Mouse (Mus musculus) hindbrain, embryonic 13.5 days (tissue): Measurements from ENCODE around the gene Frmpd4. TPM values are rescaled to one million over a fixed set of nuclear protein-coding genes. Genes with fewer than 3 reads are reported as not detected.

Experiments used
- ATAC-seq: fragments of 200-750 bp; cut with Nextera tagmentation; 2 replicates; pipeline ENCODE4 v1.8.0; 2017; ENCODE audit warnings: moderate TSS enrichment; ENCODE audit not compliant: low FRiP score
- H3K27ac ChIP-seq: fragments of 300-500 bp; sonication (generic); 2 replicates; pipeline ENCODE4 v1.5.1; 2015; ENCODE audit warnings: inconsistent platforms, mild to moderate bottlenecking, moderate library complexity
- H3K27me3 ChIP-seq: fragments of 300-500 bp; sonication (generic); 2 replicates; pipeline ENCODE4 v1.6.1; 2015; ENCODE audit warnings: mild to moderate bottlenecking, inconsistent platforms
- H3K36me3 ChIP-seq: fragments of 300-500 bp; sonication (generic); 2 replicates; pipeline ENCODE4 v1.6.1; 2015; ENCODE audit warnings: mild to moderate bottlenecking, inconsistent platforms
- H3K4me1 ChIP-seq: fragments of 300-500 bp; sonication (generic); replicated peaks from 2 replicates; pipeline ENCODE4 v1.6.1; 2015; ENCODE audit warnings: inconsistent platforms
- H3K4me2 ChIP-seq: fragments of 300-500 bp; sonication (generic); 2 replicates; pipeline ENCODE4 v1.6.1; 2015; ENCODE audit warnings: inconsistent platforms, mild to moderate bottlenecking, moderate library complexity
- H3K4me3 ChIP-seq: fragments of 300-500 bp; sonication (generic); 2 replicates; pipeline ENCODE4 v1.5.1; 2015; ENCODE audit warnings: mild to moderate bottlenecking, inconsistent platforms
- H3K9ac ChIP-seq: fragments of 300-500 bp; sonication (generic); 2 replicates; pipeline ENCODE4 v1.6.1; 2015; ENCODE audit warnings: mild to moderate bottlenecking, inconsistent platforms
- H3K9me3 ChIP-seq: fragments of 300-500 bp; sonication (generic); 2 replicates; pipeline ENCODE4 v1.6.1; 2016; ENCODE audit warnings: inconsistent platforms
- WGBS: fragments of 180-500 bp; shearing (Covaris S2); methylation state at CpG from one replicate; pipeline ENCODE4 v1.1.7; 2015; 5-methylcytosine and 5-hydroxymethylcytosine counted together
- polyA plus RNA-seq: library from polyadenylated mRNA; unstranded; fragments of >200 nt; fragmentation: Nextera tagmentation; extraction: Ambion mirVana; gene quantifications from 2 replicates; pipeline ENCODE4 v1.2.1, GENCODE M21; 2015

Frmpd4 gene
- 0.72 and 0.74 TPM in 2 replicates for polyA plus RNA-seq

DNA sequence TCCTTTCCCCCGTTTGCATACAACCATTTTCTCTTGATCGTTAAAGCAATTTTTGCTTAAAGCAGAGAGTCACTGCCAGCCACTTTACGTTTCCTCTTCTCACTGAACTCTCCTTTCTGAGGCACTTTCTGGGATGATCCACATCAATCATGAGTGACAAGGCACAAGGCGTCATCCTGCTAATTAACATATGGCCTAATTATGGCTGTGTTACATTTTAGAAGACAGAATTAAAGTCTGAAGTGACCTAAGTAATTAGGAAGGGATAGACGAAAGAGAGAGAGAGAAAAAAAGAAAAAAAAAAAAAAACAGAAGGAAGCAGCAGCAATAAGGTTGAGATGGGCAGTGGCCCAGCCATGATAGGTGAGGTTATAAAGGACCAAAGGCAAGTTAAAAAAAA, at the start of gene Frmpd4:
Gene Frmpd4 (minus strand): TSS at position 101 of the 400 bp plus-strand sequence.
- Histone ChIP-seq H3K4me2 (no peak within 1 kb of the TSS), H3K9me3 (no peaks in the 10 kb centered on the region), H3K4me1 (no peaks in the 10 kb centered on the region), H3K27me3 (peaks cover 19% of the 10 kb centered on the region; the same call in 1 of the 2 replicates), H3K4me3 (no peak within 1 kb of the TSS), H3K9ac (no peak within 1 kb of the TSS), H3K27ac (no peak within 1 kb of the TSS), H3K36me3 (no peaks in the 10 kb centered on the region)
- whole genome bisulfite sequencing, result 82% methylated on average over 5 of the region's 5 CpGs
- no peak for ATAC-seq

DNA sequence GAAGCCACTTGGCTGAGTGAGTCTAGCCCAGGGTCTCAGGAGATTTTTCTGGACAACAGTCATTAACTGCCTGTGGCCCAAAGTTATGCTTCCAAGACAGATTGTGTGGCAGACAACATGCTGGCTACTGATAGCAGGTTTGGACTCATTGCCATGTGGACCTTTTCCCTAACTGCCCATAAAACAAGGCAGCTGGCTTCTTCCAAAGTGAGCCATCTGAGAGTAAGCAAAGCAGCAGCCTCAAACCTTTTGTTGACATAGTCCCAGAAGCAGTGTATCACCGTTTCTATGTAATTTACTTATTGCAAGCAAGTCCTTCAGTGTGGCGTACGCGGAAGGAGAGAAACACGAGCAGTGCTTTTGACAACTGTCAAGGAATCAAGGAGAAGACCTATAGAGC, 18.2 kb upstream of the Frmpd4 start:
- 69% methylated on average over 5 of the region's 5 CpGs for whole genome bisulfite sequencing
- H3K4me3 ChIP-seq, result no peak overlapping the region
- ATAC-seq, result no peak
- no peaks in the 10 kb centered on the region for H3K4me1 ChIP-seq
- H3K27me3 ChIP-seq, result peaks cover 23% of the 10 kb centered on the region; the same call in 1 of the 2 replicates
- H3K9ac ChIP-seq, result no peak overlapping the region
- no peak overlapping the region for H3K4me2 ChIP-seq
- no peaks in the 10 kb centered on the region for H3K36me3 ChIP-seq
- H3K9me3 ChIP-seq, result no peaks in the 10 kb centered on the region
- H3K27ac ChIP-seq, result no peak overlapping the region

DNA sequence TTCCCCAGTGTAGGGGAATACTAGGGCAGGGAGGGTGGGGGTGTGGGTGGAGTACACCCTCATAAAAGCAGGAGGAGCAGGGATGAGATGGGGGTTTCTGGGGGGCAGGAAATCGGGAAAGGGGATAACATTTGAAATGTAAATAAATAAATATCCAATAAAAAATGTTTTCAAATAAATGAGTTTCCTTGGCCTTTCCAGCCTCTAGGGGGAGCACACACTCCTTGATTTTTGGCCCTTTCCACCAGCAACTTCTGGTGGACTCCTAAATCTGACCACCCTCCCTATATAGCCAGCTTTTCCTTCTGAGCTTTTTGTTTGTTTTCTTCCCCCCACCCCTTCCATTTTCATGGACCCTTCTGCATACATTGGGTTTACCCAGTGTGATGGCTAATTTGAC, 7.3 kb upstream of the Frmpd4 start:
- H3K36me3 ChIP-seq, result no peaks in the 10 kb centered on the region
- no peak overlapping the region for H3K4me3 ChIP-seq
- peaks cover 4% of the 10 kb centered on the region; the same call in 1 of the 2 replicates for H3K27me3 ChIP-seq
- H3K27ac ChIP-seq, result no peak overlapping the region
- WGBS, result 74% methylated on average over 1 of the region's 1 CpGs
- no peak overlapping the region for H3K9ac ChIP-seq
- no peak overlapping the region for H3K4me2 ChIP-seq
- H3K9me3 ChIP-seq, result no peaks in the 10 kb centered on the region
- no peaks in the 10 kb centered on the region for H3K4me1 ChIP-seq
- ATAC-seq, result no peak

DNA sequence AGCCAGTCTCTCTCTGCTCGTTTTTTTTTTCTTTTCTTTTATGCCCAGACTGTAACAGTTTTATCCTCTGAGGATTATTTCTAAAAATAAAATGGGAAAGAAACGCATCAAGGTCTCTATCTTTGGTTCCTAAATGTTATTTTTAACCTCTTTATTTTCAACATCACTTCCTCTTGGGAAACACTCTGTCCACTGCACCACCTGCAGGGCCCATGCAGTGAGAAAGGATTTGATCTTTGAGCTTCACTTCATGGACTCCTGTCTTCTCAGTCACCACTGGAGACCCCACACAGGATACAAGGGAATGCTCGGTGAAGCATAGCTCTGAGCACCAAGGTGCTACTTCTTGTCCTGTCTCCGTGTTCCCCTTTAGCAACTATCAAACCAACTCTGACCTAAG, 5.2 kb downstream of the Frmpd4 start:
- WGBS, result 72% methylated on average over 4 of the region's 4 CpGs

DNA sequence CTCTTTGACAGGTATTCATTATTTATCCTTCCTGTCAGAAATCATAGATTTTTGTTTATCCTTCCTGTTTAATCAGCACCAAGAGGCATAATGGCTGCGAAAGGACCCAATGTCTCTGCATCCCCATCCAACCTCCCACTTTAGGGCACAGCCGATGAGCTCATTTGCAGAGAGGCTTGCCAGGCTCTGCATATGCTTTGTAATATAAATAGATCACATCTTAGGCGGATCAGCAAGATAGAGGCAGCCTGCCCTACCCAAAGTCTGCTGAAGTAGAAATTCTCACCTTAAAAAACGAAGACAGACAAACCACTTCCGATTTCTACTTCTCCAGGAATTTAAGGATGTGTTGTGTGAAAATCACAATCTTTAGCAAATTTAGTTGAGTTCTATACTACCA, 7.8 kb downstream of the Frmpd4 start:
- WGBS, result 80% methylated on average over 5 of the region's 5 CpGs
- Histone ChIP-seq H3K4me1 (no peaks in the 10 kb centered on the region), H3K9me3 (no peaks in the 10 kb centered on the region), H3K9ac (no peak overlapping the region), H3K4me2 (no peak overlapping the region), H3K27me3 (peaks cover 17% of the 10 kb centered on the region; the same call in 1 of the 2 replicates), H3K27ac (no peak overlapping the region), H3K36me3 (no peaks in the 10 kb centered on the region), H3K4me3 (no peak overlapping the region)
- no peak for ATAC-seq

More for the DNA sequence above, 5.2 kb downstream of the Frmpd4 start:
- H3K4me1 ChIP-seq, result no peaks in the 10 kb centered on the region
- H3K9ac ChIP-seq, result no peak overlapping the region
- no peaks in the 10 kb centered on the region for H3K36me3 ChIP-seq
- no peak overlapping the region for H3K4me2 ChIP-seq
- no peak for ATAC-seq
- no peak overlapping the region for H3K27ac ChIP-seq
- peaks cover 23% of the 10 kb centered on the region; the same call in 1 of the 2 replicates for H3K27me3 ChIP-seq
- no peak overlapping the region for H3K4me3 ChIP-seq
- H3K9me3 ChIP-seq, result no peaks in the 10 kb centered on the region

DNA sequence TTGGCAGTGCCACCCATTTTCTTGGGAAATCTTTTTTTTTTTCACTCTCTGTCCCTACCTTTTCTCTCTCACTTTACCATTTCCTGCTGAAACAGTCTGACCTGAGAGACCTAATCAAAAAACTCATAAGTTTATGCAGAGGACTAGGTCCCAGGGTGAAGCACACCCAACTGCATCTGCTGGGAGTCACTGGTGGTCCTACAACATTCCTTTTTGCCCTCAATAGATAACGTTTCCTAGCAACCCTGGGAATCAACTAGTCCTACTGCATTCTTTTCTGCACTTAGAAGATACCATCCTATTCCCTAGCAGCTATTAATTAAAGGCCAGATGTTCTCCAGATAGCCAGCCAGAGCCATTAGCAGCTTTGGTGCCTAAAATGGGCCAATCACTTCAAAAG, 71.8 kb downstream of the Frmpd4 start:
- WGBS, result 79% methylated on average over 1 of the region's 1 CpGs
- H3K9ac ChIP-seq, result no peak overlapping the region
- no peak overlapping the region for H3K4me2 ChIP-seq
- H3K36me3 ChIP-seq, result no peaks in the 10 kb centered on the region
- no peaks in the 10 kb centered on the region for H3K4me1 ChIP-seq
- no peaks in the 10 kb centered on the region for H3K27me3 ChIP-seq
- no peak overlapping the region for H3K4me3 ChIP-seq
- ATAC-seq, result no peak
- H3K27ac ChIP-seq, result no peak overlapping the region
- no peaks in the 10 kb centered on the region for H3K9me3 ChIP-seq

DNA sequence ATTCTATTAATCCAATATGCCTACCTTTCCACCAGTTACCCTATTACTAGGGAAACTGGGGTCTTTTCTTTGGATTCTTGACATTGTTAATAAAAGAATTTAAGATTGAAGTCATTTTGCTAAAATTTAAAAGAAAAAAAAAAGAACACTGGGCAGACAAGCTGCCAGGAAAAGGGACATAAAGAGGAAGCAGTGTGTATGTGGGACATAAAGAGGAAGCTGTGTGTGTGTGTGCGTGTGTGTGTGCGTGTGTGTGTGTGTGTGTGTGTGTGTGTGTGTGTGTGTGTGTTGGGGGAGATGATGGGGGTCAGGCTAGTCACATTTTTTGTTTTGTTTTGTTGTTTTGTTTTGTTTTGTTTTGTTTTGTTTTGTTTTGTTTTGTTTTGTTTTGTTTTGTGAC, 121.8 kb downstream of the Frmpd4 start:
- ATAC-seq, result no peak
- Histone ChIP-seq H3K27me3 (peaks cover 6% of the 10 kb centered on the region; the same call in 1 of the 2 replicates), H3K4me3 (no peak overlapping the region), H3K36me3 (no peaks in the 10 kb centered on the region), H3K4me1 (no peaks in the 10 kb centered on the region), H3K9ac (no peak overlapping the region), H3K27ac (no peak overlapping the region), H3K9me3 (no peaks in the 10 kb centered on the region), H3K4me2 (no peak overlapping the region)
- 100% methylated on average over 2 of the region's 2 CpGs for WGBS

DNA sequence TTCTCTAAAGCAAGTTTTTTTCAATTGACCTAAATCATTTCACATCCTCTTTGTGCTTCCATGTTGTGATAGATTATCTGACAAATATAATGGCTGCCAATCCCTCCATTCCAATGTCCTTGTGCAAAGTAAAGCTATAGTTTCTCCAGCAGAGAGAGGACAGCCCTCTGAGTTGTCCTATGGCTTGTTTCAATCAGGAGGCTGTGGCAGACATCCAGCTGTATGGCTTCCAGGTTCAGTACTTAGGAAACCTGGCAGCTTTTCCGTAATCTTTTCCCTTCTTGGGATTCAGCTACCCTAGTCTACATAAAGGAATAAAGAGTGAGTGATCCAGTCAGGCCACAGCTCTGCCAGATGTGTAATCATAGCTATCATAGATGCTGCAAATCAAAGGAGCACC, 145.8 kb downstream of the Frmpd4 start:
- WGBS, result 78% methylated on average over 1 of the region's 1 CpGs

DNA sequence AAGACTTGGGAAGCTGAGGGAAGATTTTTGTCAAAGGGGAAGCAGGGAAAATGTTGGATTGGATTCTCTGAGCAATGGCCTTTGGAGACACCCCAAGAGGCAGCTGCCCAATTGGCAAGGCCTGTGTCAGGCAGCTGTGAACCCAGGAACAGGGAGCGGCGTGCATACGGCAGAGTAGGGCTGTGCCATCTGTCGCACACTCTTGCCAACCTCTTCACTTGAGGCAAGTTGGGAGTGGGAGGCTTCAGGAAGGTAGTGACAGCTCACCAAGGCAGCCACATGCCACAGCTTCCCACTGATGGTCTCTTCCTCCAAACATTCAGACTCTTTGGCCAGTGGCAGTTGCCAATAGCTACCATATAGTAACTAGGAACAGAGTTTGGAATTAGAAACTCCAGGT, 147.2 kb downstream of the Frmpd4 start:
- 90% methylated on average over 4 of the region's 4 CpGs for WGBS

More for the DNA sequence above, 145.8 kb downstream of the Frmpd4 start:
- Histone ChIP-seq H3K4me2 (no peak overlapping the region), H3K4me3 (no peak overlapping the region), H3K27ac (no peak overlapping the region), H3K27me3 (0 out of 2 replicates have a peak, but pooled peaks cover 11% of the 10 kb centered on the region), H3K9ac (no peak overlapping the region), H3K4me1 (no peaks in the 10 kb centered on the region), H3K9me3 (no peaks in the 10 kb centered on the region), H3K36me3 (no peaks in the 10 kb centered on the region)
- ATAC-seq, result no peak

DNA sequence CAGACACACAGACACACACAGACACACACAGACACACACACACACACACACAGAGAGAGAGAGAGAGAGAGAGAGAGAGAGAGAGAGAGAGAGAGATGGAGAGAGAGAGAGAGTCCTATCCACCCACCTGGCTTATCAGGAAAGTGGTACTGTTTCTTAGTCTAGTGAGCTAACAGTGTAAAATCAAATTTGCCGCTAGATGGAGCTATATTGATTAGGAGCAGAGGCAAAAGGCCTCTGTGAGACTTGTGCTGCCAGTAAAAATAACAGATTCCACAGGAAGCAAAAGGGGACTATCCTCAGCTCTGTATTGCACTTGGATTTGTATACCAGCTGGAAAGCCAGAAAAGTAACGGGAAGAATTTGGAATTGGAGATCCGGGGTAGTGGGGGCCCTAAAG, 161.6 kb downstream of the Frmpd4 start:
- Histone ChIP-seq H3K9me3 (no peaks in the 10 kb centered on the region), H3K4me3 (no peak overlapping the region), H3K36me3 (no peaks in the 10 kb centered on the region), H3K27ac (no peak overlapping the region), H3K27me3 (peaks cover 6% of the 10 kb centered on the region; the same call in 1 of the 2 replicates), H3K4me1 (no peaks in the 10 kb centered on the region), H3K9ac (no peak overlapping the region), H3K4me2 (no peak overlapping the region)
- no peak for ATAC-seq
- WGBS, result 22% methylated on average over 3 of the region's 3 CpGs

More for the DNA sequence above, 147.2 kb downstream of the Frmpd4 start:
- H3K36me3 ChIP-seq, result no peaks in the 10 kb centered on the region
- 0 out of 2 replicates have a peak, but pooled peaks cover 17% of the 10 kb centered on the region for H3K27me3 ChIP-seq
- no peak for ATAC-seq
- H3K9ac ChIP-seq, result no peak overlapping the region
- H3K4me1 ChIP-seq, result no peaks in the 10 kb centered on the region
- no peak overlapping the region for H3K4me2 ChIP-seq
- no peak overlapping the region for H3K4me3 ChIP-seq
- no peaks in the 10 kb centered on the region for H3K9me3 ChIP-seq
- H3K27ac ChIP-seq, result no peak overlapping the region

DNA sequence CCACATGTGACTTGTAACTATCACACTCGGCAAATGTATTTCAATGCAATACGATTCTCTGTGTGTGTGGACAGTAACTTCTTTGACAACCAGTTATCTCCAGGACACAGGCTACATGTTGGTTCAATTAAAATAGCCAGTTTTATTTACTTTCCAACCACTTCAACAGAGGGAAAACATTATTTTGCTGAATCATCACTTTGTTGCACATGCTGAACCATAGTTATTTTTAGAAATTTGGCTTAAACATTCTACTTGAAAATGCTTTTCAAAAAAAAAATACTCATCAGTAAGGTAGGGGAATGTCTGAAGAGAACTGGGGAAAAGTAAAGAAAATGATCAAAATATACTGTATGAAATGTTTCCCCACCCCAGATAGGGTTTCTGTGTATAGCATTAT, 173.5 kb downstream of the Frmpd4 start:
- ATAC-seq, result no peak
- H3K4me1 ChIP-seq, result no peaks in the 10 kb centered on the region
- no peaks in the 10 kb centered on the region for H3K36me3 ChIP-seq
- no peak overlapping the region for H3K9ac ChIP-seq
- no peaks in the 10 kb centered on the region for H3K27me3 ChIP-seq
- no peak overlapping the region for H3K27ac ChIP-seq
- H3K4me3 ChIP-seq, result no peak overlapping the region
- 84% methylated on average over 2 of the region's 2 CpGs for WGBS
- no peaks in the 10 kb centered on the region for H3K9me3 ChIP-seq
- no peak overlapping the region for H3K4me2 ChIP-seq

DNA sequence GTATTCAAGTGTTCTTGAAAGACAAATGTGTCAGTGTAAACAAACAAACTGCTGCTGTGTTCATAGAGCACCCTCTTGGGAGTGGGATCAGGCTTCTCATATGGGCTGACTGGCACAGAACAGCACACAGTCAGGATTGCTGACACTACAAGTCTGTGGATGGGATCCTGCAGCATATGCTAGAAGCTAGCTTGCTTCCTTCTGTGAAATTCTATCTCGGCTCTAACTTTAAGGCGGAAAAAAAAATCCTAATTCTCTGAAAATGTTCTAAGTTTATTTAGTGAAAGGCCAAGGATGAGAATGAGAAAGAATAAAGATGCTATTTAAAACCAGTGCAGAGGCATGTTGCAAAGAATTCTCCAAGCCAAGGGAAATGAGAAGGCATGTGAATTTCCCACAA, 226.6 kb downstream of the Frmpd4 start:
- no peak overlapping the region for H3K4me2 ChIP-seq
- 89% methylated on average over 2 of the region's 2 CpGs for WGBS
- H3K36me3 ChIP-seq, result no peaks in the 10 kb centered on the region
- no peak overlapping the region for H3K4me3 ChIP-seq
- no peak overlapping the region for H3K27ac ChIP-seq
- no peaks in the 10 kb centered on the region for H3K4me1 ChIP-seq
- no peak for ATAC-seq
- no peak overlapping the region for H3K9ac ChIP-seq
- H3K27me3 ChIP-seq, result peaks cover 17% of the 10 kb centered on the region; the same call in 1 of the 2 replicates
- no peaks in the 10 kb centered on the region for H3K9me3 ChIP-seq
